Mouse (Mus musculus): ENCODE data around the gene Ccdc63.

Ccdc63 gene

GRCm38 (mm10) chr5:122102476-122103050 is 38.1 kb downstream of the Ccdc63 start:
- in situ Hi-C loops (cut with MboI; ENCODE audit: unreplicated experiment in 2 of 2), result loop anchor here (5.0 to 25.0 kb wide), 4 partner anchors 525 to 935 kb away; partner anchors contain the start of gene Morn3 (in 1 of the 2)

GRCm38 (mm10) chr5:122094439-122094838 is 46.2 kb downstream of the Ccdc63 start:
- in situ Hi-C loops (cut with MboI; ENCODE audit: unreplicated experiment in 2 of 2), result loop anchor here in 1 of 2 experiments (5.0 to 25.0 kb wide), 2 partner anchors 147 to 1093 kb away; partner anchors contain the start of gene Hpd

- in situ Hi-C loops (cut with MboI; ENCODE audit: unreplicated experiment in 2 of 2), result loop anchor here in 1 of 2 experiments (5.0 to 25.0 kb wide), 2 partner anchors 146 to 1094 kb away; partner anchors contain the start of gene Hpd
These were observed 46.9 kb downstream of the Ccdc63 start for GRCm38 (mm10) chr5:122093734-122094133.

- in situ Hi-C loops (cut with MboI; ENCODE audit: unreplicated experiment in 2 of 2), result loop anchor here in 1 of 2 experiments (5.0 to 25.0 kb wide), 2 partner anchors 145 to 1095 kb away; partner anchors contain the start of gene Hpd
These were observed 47.8 kb downstream of the Ccdc63 start for GRCm38 (mm10) chr5:122092794-122093193.

- in situ Hi-C loops (cut with MboI; ENCODE audit: unreplicated experiment in 2 of 2), result loop anchor here in 1 of 2 experiments (5.0 to 25.0 kb wide), 2 partner anchors 144 to 1096 kb away; partner anchors contain the start of gene Hpd
These were observed 49.6 kb downstream of the Ccdc63 start for GRCm38 (mm10) chr5:122091070-122091469.

- in situ Hi-C loops (cut with MboI; ENCODE audit: unreplicated experiment in 2 of 2), result loop anchor here (5.0 to 25.0 kb wide), 3 partner anchors 142 to 1098 kb away; partner anchors contain the start of gene Hpd (in 1 of the 2)
These were observed 51.0 kb downstream of the Ccdc63 start for GRCm38 (mm10) chr5:122089664-122090063.

GRCm38 (mm10) chr5:122088917-122089316 is 51.7 kb downstream of the Ccdc63 start:
- in situ Hi-C loops (cut with MboI; ENCODE audit: unreplicated experiment in 2 of 2), result loop anchor here (10.0 to 25.0 kb wide), 2 partner anchors 214 to 1098 kb away; partner anchors contain the start of gene Hpd (in 1 of the 2)

GRCm38 (mm10) chr5:122086121-122086520 is 54.5 kb downstream of the Ccdc63 start:
- in situ Hi-C loops (cut with MboI; ENCODE audit: unreplicated experiment in 2 of 2), result loop anchor here (10.0 to 25.0 kb wide), 2 partner anchors 211 to 1101 kb away; partner anchors contain the start of gene Hpd (in 1 of the 2)

- in situ Hi-C loops (cut with MboI; ENCODE audit: unreplicated experiment in 2 of 2), result loop anchor here (10.0 to 25.0 kb wide), 2 partner anchors 210 to 1102 kb away; partner anchors contain the start of gene Hpd (in 1 of the 2)
These were observed 55.3 kb downstream of the Ccdc63 start for GRCm38 (mm10) chr5:122085291-122085690.

GRCm38 (mm10) chr5:122084470-122084869 is 56.2 kb downstream of the Ccdc63 start:
- in situ Hi-C loops (cut with MboI; ENCODE audit: unreplicated experiment in 2 of 2), result loop anchor here (5.0 to 25.0 kb wide), 3 partner anchors 137 to 1103 kb away; partner anchors contain the start of gene Hpd (in 1 of the 2)

GRCm38 (mm10) chr5:122083282-122083681 is 57.3 kb downstream of the Ccdc63 start:
- in situ Hi-C loops (cut with MboI; ENCODE audit: unreplicated experiment in 2 of 2), result loop anchor here (5.0 to 25.0 kb wide), 3 partner anchors 136 to 1104 kb away; partner anchors contain the start of gene Hpd (in 1 of the 2)

- in situ Hi-C loops (cut with MboI; ENCODE audit: unreplicated experiment in 2 of 2), result loop anchor here (5.0 to 25.0 kb wide), 3 partner anchors 134 to 1106 kb away; partner anchors contain the start of gene Hpd (in 1 of the 2)
These were observed 59.2 kb downstream of the Ccdc63 start for GRCm38 (mm10) chr5:122081471-122081870.

- in situ Hi-C loops (cut with MboI; ENCODE audit: unreplicated experiment in 2 of 2), result loop anchor here (5.0 to 25.0 kb wide), 3 partner anchors 134 to 1106 kb away; partner anchors contain the start of gene Hpd (in 1 of the 2)
These were observed 59.7 kb downstream of the Ccdc63 start for GRCm38 (mm10) chr5:122080930-122081329.

GRCm38 (mm10) chr5:122079796-122080195 is 60.8 kb downstream of the Ccdc63 start:
- in situ Hi-C loops (cut with MboI; ENCODE audit: unreplicated experiment in 2 of 2), result loop anchor here (5.0 to 25.0 kb wide), 4 partner anchors 132 to 1108 kb away; partner anchors contain the start of gene Hpd (in 1 of the 2)

GRCm38 (mm10) chr5:122077244-122077643 is 63.4 kb downstream of the Ccdc63 start:
- in situ Hi-C loops (cut with MboI; ENCODE audit: unreplicated experiment in 2 of 2), result loop anchor here in 1 of 2 experiments (10.0 to 25.0 kb wide), 2 partner anchors 282 to 1110 kb away; partner anchors contain the start of gene Hpd

- in situ Hi-C loops (cut with MboI; ENCODE audit: unreplicated experiment in 2 of 2), result loop anchor here in 1 of 2 experiments (10.0 to 25.0 kb wide), 2 partner anchors 281 to 1112 kb away; partner anchors contain the start of gene Hpd
These were observed 64.9 kb downstream of the Ccdc63 start for GRCm38 (mm10) chr5:122075736-122076135.

- in situ Hi-C loops (cut with MboI; ENCODE audit: unreplicated experiment in 2 of 2), result loop anchor here in 1 of 2 experiments (10.0 to 25.0 kb wide), 2 partner anchors 277 to 585 kb away; no protein-coding TSS in a partner anchor
These were observed 68.6 kb downstream of the Ccdc63 start for GRCm38 (mm10) chr5:122071997-122072396.

GRCm38 (mm10) chr5:122070963-122071800 is 69.4 kb downstream of the Ccdc63 start:
- in situ Hi-C loops (cut with MboI; ENCODE audit: unreplicated experiment in 2 of 2), result loop anchor here in 1 of 2 experiments (10.0 to 25.0 kb wide), 2 partner anchors 276 to 584 kb away; no protein-coding TSS in a partner anchor

GRCm38 (mm10) chr5:122068563-122068962 is 72.1 kb downstream of the Ccdc63 start:
- in situ Hi-C loops (cut with MboI; ENCODE audit: unreplicated experiment in 2 of 2), result loop anchor here (10.0 to 25.0 kb wide), 2 partner anchors 274 to 581 kb away; no protein-coding TSS in a partner anchor

Measured in v-Abl transformed pro-B cells (cell line).